Mouse (Mus musculus) testis, adult 2 months (tissue): Measurements from ENCODE around the gene Upk1a. TPM values are rescaled to one million over a fixed set of nuclear protein-coding genes. Genes with fewer than 3 reads are reported as not detected.

Experiments
- H3K27ac ChIP-seq: fragments of 200-500 bp; 2 replicates; pipeline ENCODE4 v1.5.1; 2012; ENCODE audit warnings: low read depth, low read length; ENCODE audit not compliant: control insufficient read depth, insufficient read depth
- H3K27me3 ChIP-seq: fragments of 200-500 bp; 2 replicates; pipeline ENCODE4 v1.6.1; 2012; ENCODE audit warnings: mild to moderate bottlenecking, low read length, moderate library complexity; ENCODE audit not compliant: control insufficient read depth, insufficient read depth
- H3K36me3 ChIP-seq: fragments of 200-500 bp; 2 replicates; pipeline ENCODE4 v1.6.1; 2012; ENCODE audit warnings: mild to moderate bottlenecking, low read length; ENCODE audit not compliant: control insufficient read depth, insufficient read depth
- H3K4me1 ChIP-seq: fragments of 200-500 bp; 2 replicates; pipeline ENCODE4 v1.6.1; 2012; ENCODE audit warnings: low read length; ENCODE audit not compliant: control insufficient read depth, insufficient read depth
- H3K4me3 ChIP-seq: fragments of 200-500 bp; 2 replicates; pipeline ENCODE4 v1.5.1; 2012; ENCODE audit warnings: low read depth, mild to moderate bottlenecking, low read length, moderate library complexity, mixed read lengths; ENCODE audit not compliant: control insufficient read depth
- CTCF ChIP-seq: fragments of 200-500 bp; IDR thresholded peaks from 2 replicates; pipeline ENCODE4 v1.5.1; 2012; ENCODE audit warnings: low read depth, mild to moderate bottlenecking, inconsistent platforms, low read length, moderate library complexity; ENCODE audit not compliant: control insufficient read depth, insufficient read depth, insufficient replicate concordance
- POLR2A ChIP-seq: fragments of 200-500 bp; IDR thresholded peaks from 2 replicates; pipeline ENCODE4 v1.6.1; 2012; ENCODE audit warnings: low read depth, mild to moderate bottlenecking, inconsistent platforms, low read length, moderate library complexity; ENCODE audit not compliant: control insufficient read depth
- polyA plus RNA-seq: library from polyadenylated mRNA; depleted of rRNA; stranded (reverse); fragments of >200 nt; gene quantifications from 2 replicates; pipeline ENCODE4 v1.2.3, GENCODE M21; 2012

Upk1a gene
- polyA plus RNA-seq, 1 experiment = 6.5 TPM

GRCm38 (mm10) chr7:30633762-30634412 is 21.2 kb upstream of the Upk1a start:
- no peaks in the 10 kb centered on the region for H3K36me3 ChIP-seq
- no peak overlapping the region for H3K27ac ChIP-seq
- H3K27me3 ChIP-seq = no peaks in the 10 kb centered on the region
- peak overlapping the region; percentile 82 for H3K4me3 ChIP-seq
- H3K4me1 ChIP-seq = peaks cover 13% of the 10 kb centered on the region
- TF ChIP-seq CTCF (no peak), POLR2A (no peak)

DNA sequence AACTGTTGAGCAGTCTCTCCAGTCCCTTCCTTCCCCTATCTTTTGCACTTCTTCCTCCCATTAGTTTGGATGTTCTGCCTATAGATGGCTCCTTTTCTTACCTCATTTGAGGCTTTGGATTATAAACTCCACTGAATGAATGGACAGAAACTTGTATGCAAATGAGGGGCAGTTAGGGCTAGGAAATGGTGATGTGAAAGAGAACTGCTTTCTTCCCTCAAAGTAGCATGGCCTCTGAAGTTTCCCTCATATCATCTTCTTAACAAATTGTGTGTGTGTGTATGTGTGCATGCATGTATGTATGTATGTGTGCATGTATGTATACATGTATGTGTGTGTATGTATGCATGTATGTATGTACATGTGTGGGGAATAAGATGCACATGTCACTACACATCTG is 16.4 kb upstream of the Upk1a start:
- no peak overlapping the region for H3K27ac ChIP-seq
- no peaks in the 10 kb centered on the region for H3K36me3 ChIP-seq
- no peaks in the 10 kb centered on the region for H3K27me3 ChIP-seq
- TF ChIP-seq CTCF (no peak), POLR2A (no peak)
- H3K4me1 ChIP-seq = peaks cover 13% of the 10 kb centered on the region
- no peak overlapping the region for H3K4me3 ChIP-seq

GRCm38 (mm10) chr7:30626647-30627046 is 14.0 kb upstream of the Upk1a start:
- Histone ChIP-seq H3K4me1 (peaks cover 8% of the 10 kb centered on the region), H3K36me3 (peaks cover 1% of the 10 kb centered on the region; the same call in 1 of the 2 replicates), H3K27me3 (no peaks in the 10 kb centered on the region), H3K4me3 (no peak overlapping the region), H3K27ac (no peak overlapping the region)
- TF ChIP-seq CTCF = no peak
- no peak for TF ChIP-seq POLR2A

GRCm38 (mm10) chr7:30625530-30626384 is 13.1 kb upstream of the Upk1a start, which contains the start of gene Cox6b1:
Gene Cox6b1, minus strand, starts transcription at chr7:30626151.
- peak within 1 kb of the TSS; percentile 56 for H3K27ac ChIP-seq

DNA sequence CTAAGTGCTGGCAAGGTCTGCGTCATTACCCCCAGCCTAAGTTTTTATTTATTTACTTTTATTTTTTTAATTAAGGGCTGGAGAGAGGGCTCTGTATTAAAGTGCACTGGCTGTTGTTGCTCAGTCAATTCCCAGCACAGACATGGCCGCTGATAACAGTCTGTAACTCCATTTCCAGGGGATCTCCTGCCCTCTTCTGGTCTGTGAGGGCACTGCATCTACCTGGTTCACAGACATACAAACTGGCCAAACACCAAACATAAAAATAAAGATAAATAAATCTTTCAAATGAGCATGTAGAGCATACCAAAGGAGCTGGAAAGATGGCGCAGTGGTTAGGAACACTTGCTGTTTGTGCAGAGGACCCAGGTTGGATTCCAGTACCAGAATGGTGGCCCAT is 6.6 kb upstream of the Upk1a start:
- Histone ChIP-seq H3K27ac (no peak overlapping the region), H3K4me3 (no peak overlapping the region), H3K4me1 (no peaks in the 10 kb centered on the region; the same call in 1 of the 2 replicates), H3K27me3 (no peaks in the 10 kb centered on the region), H3K36me3 (peaks cover 1% of the 10 kb centered on the region)
- TF ChIP-seq CTCF (peak; percentile 27; the same call in 1 of the 2 replicates), POLR2A (no peak)

More at GRCm38 (mm10) chr7:30625530-30626384, 13.1 kb upstream of the Upk1a start, which contains the start of gene Cox6b1:
- Histone ChIP-seq H3K27me3 (no peaks in the 10 kb centered on the region), H3K36me3 (peaks cover 1% of the 10 kb centered on the region), H3K4me1 (peaks cover 8% of the 10 kb centered on the region), H3K4me3 (peak within 1 kb of the TSS; percentile 93)
- TF ChIP-seq CTCF (no peak), POLR2A (peak; percentile 68)

GRCm38 (mm10) chr7:30618658-30619057 is 6.0 kb upstream of the Upk1a start:
- Histone ChIP-seq H3K4me3 (no peak overlapping the region), H3K4me1 (no peaks in the 10 kb centered on the region; the same call in 1 of the 2 replicates), H3K36me3 (peaks cover 1% of the 10 kb centered on the region), H3K27me3 (no peaks in the 10 kb centered on the region), H3K27ac (no peak overlapping the region)
- TF ChIP-seq CTCF = no peak
- TF ChIP-seq POLR2A = no peak
